Mouse (Mus musculus): ENCODE data around the gene Ankar. TPM values are rescaled to one million over a fixed set of nuclear protein-coding genes. Genes with fewer than 3 reads are reported as not detected.

Ankar gene
- polyA plus RNA-seq, 1 experiment: 20.6 TPM

DNA sequence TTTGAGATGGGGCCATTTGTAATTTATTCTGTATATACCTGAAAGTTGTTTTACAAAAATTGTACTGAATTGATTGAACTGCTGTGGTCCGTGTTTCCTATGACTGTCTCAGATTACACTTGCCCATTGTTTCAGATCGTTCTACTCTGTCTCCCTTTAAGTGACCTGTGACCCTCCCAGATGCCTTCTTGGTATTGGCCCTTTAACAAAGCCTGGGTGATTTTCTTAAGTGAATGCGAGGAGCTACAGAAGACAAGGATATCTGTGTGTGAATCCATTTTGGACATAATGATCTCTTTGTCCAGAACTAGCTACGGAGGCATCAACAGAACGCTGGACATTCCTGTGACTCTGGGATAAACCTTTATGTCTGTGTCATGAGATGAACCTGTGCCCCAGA is 65.2 kb downstream of the Ankar start:
- H3K4me1 ChIP-seq (ENCODE audit: control insufficient read depth, insufficient read depth, low read length): no peaks in the 10 kb centered on the region; the same call in 1 of the 2 replicates
- no peaks in the 10 kb centered on the region for H3K36me3 ChIP-seq (ENCODE audit: control insufficient read depth, insufficient read depth, low read length)
- H3K27me3 ChIP-seq (ENCODE audit: control insufficient read depth, insufficient read depth, low read length): no peaks in the 10 kb centered on the region
- no peak overlapping the region for H3K27ac ChIP-seq (ENCODE audit: control insufficient read depth, insufficient read depth, low read depth, low read length)
- TF ChIP-seq POLR2A (IDR thresholded peaks at IDR 0.05; ENCODE audit: control insufficient read depth, low read depth, low read length) (no peak), CTCF (IDR thresholded peaks at IDR 0.05; ENCODE audit: control insufficient read depth, insufficient read depth, insufficient replicate concordance, low read depth, low read length) (no peak)
- no peak overlapping the region for H3K4me3 ChIP-seq (ENCODE audit: control insufficient read depth, low read depth, low read length)

DNA sequence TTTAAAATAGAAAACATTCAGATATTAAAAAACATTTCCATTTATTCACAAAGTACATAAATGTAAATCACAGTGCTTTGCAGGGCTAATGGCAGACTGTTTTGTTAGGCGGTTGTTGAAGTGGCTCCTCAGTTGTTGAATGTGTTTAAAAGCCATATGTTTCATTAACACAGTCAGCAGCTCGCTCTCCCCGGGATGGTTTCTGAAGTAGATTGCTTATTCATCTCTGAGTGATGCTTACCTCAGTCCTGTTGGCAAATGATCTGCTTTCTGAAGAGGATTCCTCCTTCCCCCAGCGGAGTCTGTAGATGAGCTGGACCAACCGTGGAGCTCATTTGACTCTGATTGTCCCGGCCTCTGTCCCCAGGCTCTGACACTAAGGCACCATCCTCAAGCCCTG is 88.2 kb downstream of the Ankar start:
- Histone ChIP-seq H3K27ac (ENCODE audit: control insufficient read depth, insufficient read depth, low read depth, low read length) (no peak overlapping the region), H3K27me3 (ENCODE audit: control insufficient read depth, insufficient read depth, low read length) (no peaks in the 10 kb centered on the region), H3K4me1 (ENCODE audit: control insufficient read depth, insufficient read depth, low read length) (no peaks in the 10 kb centered on the region), H3K4me3 (ENCODE audit: control insufficient read depth, low read depth, low read length) (no peak overlapping the region), H3K36me3 (ENCODE audit: control insufficient read depth, insufficient read depth, low read length) (no peaks in the 10 kb centered on the region; the same call in 1 of the 2 replicates)
- no peak for TF ChIP-seq CTCF (IDR thresholded peaks at IDR 0.05; ENCODE audit: control insufficient read depth, insufficient read depth, insufficient replicate concordance, low read depth, low read length)
- TF ChIP-seq POLR2A (IDR thresholded peaks at IDR 0.05; ENCODE audit: control insufficient read depth, low read depth, low read length): no peak

DNA sequence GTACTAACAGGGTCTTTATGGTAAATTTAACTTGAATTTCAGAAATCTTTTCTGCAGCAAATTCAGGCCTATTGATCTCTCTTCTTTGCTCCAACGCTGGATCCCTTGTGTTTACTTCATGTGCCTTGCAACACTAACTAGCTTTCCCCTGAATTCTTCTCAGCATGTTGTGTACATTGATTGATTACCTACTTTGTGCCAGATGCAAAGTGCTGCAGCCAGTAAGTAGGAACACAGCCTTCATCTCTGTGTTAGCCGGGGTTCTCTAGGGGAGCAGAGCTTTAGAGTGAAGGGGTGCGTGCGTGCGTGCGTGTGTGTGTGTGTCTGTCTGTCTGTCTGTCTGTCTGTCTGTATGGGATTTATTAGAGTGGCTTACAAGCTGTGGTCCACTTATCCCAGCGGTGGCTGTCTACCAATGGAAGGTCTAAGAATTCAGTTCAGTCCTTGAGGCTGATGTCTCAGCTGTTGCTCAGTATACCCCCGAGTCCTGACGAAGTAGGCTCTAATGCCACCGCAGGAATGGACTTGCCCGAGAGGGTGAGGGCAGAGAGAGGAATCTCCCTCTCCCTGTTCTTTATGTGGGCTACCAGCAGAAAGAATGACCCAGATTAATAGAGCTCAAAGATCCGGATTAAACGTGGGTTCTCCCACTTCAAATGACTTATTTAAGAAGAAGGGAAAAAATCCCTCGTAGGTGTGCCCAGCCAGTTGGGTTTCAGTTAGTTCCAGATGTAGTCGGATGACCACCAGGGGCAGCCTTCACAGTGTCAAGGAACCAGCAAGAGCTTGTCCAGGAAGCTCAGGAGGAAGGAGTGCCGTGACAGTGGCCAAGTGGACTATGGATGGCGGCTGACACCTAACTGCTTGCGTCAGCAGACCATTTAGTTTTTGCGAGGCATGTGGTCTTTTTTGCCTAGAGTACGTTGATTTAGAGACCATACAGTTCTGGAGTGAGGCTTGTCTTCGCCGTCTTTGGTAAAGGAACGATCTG is 90.2 kb downstream of the Ankar start:
- Histone ChIP-seq H3K4me3 (ENCODE audit: control insufficient read depth, low read depth, low read length) (no peak overlapping the region), H3K4me1 (ENCODE audit: control insufficient read depth, insufficient read depth, low read length) (no peaks in the 10 kb centered on the region), H3K27me3 (ENCODE audit: control insufficient read depth, insufficient read depth, low read length) (no peaks in the 10 kb centered on the region), H3K27ac (ENCODE audit: control insufficient read depth, insufficient read depth, low read depth, low read length) (no peak overlapping the region), H3K36me3 (ENCODE audit: control insufficient read depth, insufficient read depth, low read length) (no peaks in the 10 kb centered on the region; the same call in 1 of the 2 replicates)
- TF ChIP-seq CTCF (IDR thresholded peaks at IDR 0.05; ENCODE audit: control insufficient read depth, insufficient read depth, insufficient replicate concordance, low read depth, low read length) (no peak), POLR2A (IDR thresholded peaks at IDR 0.05; ENCODE audit: control insufficient read depth, low read depth, low read length) (no peak)

DNA sequence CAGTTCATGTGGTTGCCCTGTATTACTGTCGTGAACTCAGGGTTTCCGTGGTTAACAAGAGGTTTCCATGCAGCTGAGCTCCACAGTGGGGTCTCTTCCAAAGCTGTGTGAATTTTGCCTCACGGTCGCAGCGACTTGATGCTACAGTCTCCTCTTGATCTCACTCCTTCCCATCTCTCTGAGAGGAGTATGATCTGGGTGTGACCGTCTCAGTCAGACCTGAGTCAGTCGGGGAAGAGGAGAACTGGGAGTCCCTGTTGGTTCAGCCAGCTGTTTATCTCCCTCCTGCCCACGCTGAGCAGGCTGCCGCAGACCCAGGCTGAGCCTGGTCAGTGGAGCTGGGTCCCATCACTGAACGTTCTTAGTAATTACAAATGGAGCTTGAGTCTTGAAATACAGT is 91.2 kb downstream of the Ankar start:
- TF ChIP-seq POLR2A (IDR thresholded peaks at IDR 0.05; ENCODE audit: control insufficient read depth, low read depth, low read length) (no peak), CTCF (IDR thresholded peaks at IDR 0.05; ENCODE audit: control insufficient read depth, insufficient read depth, insufficient replicate concordance, low read depth, low read length) (no peak)
- no peaks in the 10 kb centered on the region; the same call in 1 of the 2 replicates for H3K36me3 ChIP-seq (ENCODE audit: control insufficient read depth, insufficient read depth, low read length)
- H3K4me1 ChIP-seq (ENCODE audit: control insufficient read depth, insufficient read depth, low read length): no peaks in the 10 kb centered on the region
- H3K4me3 ChIP-seq (ENCODE audit: control insufficient read depth, low read depth, low read length): no peak overlapping the region
- H3K27me3 ChIP-seq (ENCODE audit: control insufficient read depth, insufficient read depth, low read length): no peaks in the 10 kb centered on the region
- no peak overlapping the region for H3K27ac ChIP-seq (ENCODE audit: control insufficient read depth, insufficient read depth, low read depth, low read length)

DNA sequence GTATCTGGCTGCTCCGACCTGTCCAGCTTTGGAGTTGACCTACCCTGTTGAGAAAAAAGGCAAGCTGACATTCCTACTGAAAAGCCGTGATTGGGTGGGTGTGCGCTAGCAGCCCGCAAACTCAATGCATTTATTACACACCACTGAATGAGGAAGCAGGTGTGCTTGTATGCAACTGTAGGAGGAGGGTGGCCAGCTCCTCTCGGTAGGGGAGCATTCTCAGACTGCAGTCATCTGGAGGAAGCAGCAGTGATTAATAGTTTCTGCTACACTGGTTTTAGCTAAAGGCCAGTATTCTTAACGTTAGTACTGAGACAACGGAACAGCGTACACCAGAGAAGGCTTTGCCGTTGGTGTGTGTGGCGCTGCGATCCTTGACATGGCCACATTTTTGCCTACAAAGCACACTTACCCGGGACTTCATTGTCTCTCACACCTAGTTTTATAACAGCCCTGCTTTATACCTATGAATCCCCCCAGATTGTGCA is 94.1 kb downstream of the Ankar start:
- no peaks in the 10 kb centered on the region for H3K27me3 ChIP-seq (ENCODE audit: control insufficient read depth, insufficient read depth, low read length)
- no peak overlapping the region for H3K4me3 ChIP-seq (ENCODE audit: control insufficient read depth, low read depth, low read length)
- TF ChIP-seq POLR2A (IDR thresholded peaks at IDR 0.05; ENCODE audit: control insufficient read depth, low read depth, low read length) (no peak), CTCF (IDR thresholded peaks at IDR 0.05; ENCODE audit: control insufficient read depth, insufficient read depth, insufficient replicate concordance, low read depth, low read length) (no peak)
- no peak overlapping the region for H3K27ac ChIP-seq (ENCODE audit: control insufficient read depth, insufficient read depth, low read depth, low read length)
- no peaks in the 10 kb centered on the region for H3K4me1 ChIP-seq (ENCODE audit: control insufficient read depth, insufficient read depth, low read length)
- H3K36me3 ChIP-seq (ENCODE audit: control insufficient read depth, insufficient read depth, low read length): no peaks in the 10 kb centered on the region; the same call in 1 of the 2 replicates

DNA sequence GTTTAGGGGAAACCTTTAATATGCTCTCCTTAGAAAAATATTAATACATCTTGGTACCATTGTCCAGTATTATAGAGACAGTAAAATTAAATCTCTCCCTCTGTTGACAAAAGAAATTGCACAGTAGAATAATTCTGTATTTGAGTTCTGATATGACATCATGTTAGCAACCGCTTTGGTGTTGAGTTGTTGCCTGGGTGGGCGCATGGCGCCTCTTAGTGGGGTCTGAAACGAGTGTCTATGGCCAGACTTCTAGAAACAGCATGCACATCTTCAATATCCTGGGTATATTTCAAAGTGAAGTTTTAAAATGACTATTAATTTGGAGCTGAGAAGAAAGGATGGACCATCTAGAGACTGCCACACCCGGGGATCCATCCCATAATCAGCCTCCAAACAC is 97.6 kb downstream of the Ankar start:
- no peak overlapping the region for H3K4me3 ChIP-seq (ENCODE audit: control insufficient read depth, low read depth, low read length)
- no peaks in the 10 kb centered on the region for H3K36me3 ChIP-seq (ENCODE audit: control insufficient read depth, insufficient read depth, low read length)
- H3K27me3 ChIP-seq (ENCODE audit: control insufficient read depth, insufficient read depth, low read length): no peaks in the 10 kb centered on the region
- TF ChIP-seq CTCF (IDR thresholded peaks at IDR 0.05; ENCODE audit: control insufficient read depth, insufficient read depth, insufficient replicate concordance, low read depth, low read length) (no peak), POLR2A (IDR thresholded peaks at IDR 0.05; ENCODE audit: control insufficient read depth, low read depth, low read length) (no peak)
- H3K4me1 ChIP-seq (ENCODE audit: control insufficient read depth, insufficient read depth, low read length): no peaks in the 10 kb centered on the region
- no peak overlapping the region for H3K27ac ChIP-seq (ENCODE audit: control insufficient read depth, insufficient read depth, low read depth, low read length)

DNA sequence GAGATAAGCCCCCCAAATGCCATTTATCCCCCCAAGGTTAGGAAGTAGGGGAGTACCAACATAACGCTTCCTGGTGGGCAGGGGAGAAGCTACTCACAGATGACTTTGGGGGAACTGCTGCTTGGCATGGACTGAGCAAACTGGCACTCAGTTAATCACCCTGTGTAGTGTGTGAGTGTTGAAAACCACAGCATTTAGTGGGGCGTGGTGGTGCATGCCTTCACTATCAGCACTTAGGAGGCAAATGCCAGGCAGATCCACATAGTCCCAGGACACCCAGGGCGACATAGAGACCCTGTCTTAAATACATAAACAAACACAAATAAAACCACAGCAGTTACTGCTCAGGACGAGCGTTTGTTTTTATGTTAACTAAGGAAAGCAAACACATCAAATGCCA is 98.2 kb downstream of the Ankar start:
- Histone ChIP-seq H3K4me1 (ENCODE audit: control insufficient read depth, insufficient read depth, low read length) (no peaks in the 10 kb centered on the region), H3K36me3 (ENCODE audit: control insufficient read depth, insufficient read depth, low read length) (no peaks in the 10 kb centered on the region), H3K27ac (ENCODE audit: control insufficient read depth, insufficient read depth, low read depth, low read length) (no peak overlapping the region), H3K4me3 (ENCODE audit: control insufficient read depth, low read depth, low read length) (no peak overlapping the region), H3K27me3 (ENCODE audit: control insufficient read depth, insufficient read depth, low read length) (no peaks in the 10 kb centered on the region)
- TF ChIP-seq CTCF (IDR thresholded peaks at IDR 0.05; ENCODE audit: control insufficient read depth, insufficient read depth, insufficient replicate concordance, low read depth, low read length): no peak
- TF ChIP-seq POLR2A (IDR thresholded peaks at IDR 0.05; ENCODE audit: control insufficient read depth, low read depth, low read length): no peak

All from testis, adult 2 months (tissue).